Mouse (Mus musculus) limb, embryonic 11.5 days (tissue): ENCODE results near the gene Grk1. TPM values are rescaled to one million over a fixed set of nuclear protein-coding genes. Genes with fewer than 3 reads are reported as not detected.

ENCODE experiments used
- ATAC-seq: fragments of 200-750 bp; cut with Nextera tagmentation; 2 replicates; pipeline ENCODE4 v1.8.0; 2017; ENCODE audit warnings: low read depth; ENCODE audit not compliant: insufficient number of reproducible peaks, low FRiP score, low TSS enrichment
- DNase-seq: peaks from one replicate; pipeline ENCODE4 v3.0.0-alpha.2; 2015; ENCODE audit warnings: low spot score
- H3K27ac ChIP-seq: fragments of 300-500 bp; sonication (generic); replicated peaks from 2 replicates; pipeline ENCODE4 v1.5.1; 2014; ENCODE audit warnings: low read depth, mild to moderate bottlenecking, low read length
- H3K27me3 ChIP-seq: fragments of 300-500 bp; sonication (generic); 2 replicates; pipeline ENCODE4 v1.6.1; 2014; ENCODE audit warnings: mild to moderate bottlenecking, low read length, mixed read lengths; ENCODE audit not compliant: control insufficient read depth, insufficient read depth
- H3K36me3 ChIP-seq: fragments of 300-500 bp; sonication (generic); 2 replicates; pipeline ENCODE4 v1.6.1; 2014; ENCODE audit warnings: mild to moderate bottlenecking, low read length, moderate library complexity, mixed read lengths; ENCODE audit not compliant: control insufficient read depth, insufficient read depth
- H3K4me1 ChIP-seq: fragments of 300-500 bp; sonication (generic); 2 replicates; pipeline ENCODE4 v1.6.1; 2014; ENCODE audit warnings: low read length, mixed read lengths; ENCODE audit not compliant: control insufficient read depth, insufficient read depth
- H3K4me2 ChIP-seq: fragments of 300-500 bp; sonication (generic); 2 replicates; pipeline ENCODE4 v1.6.1; 2014; ENCODE audit warnings: low read depth, mild to moderate bottlenecking, moderate library complexity; ENCODE audit not compliant: severe bottlenecking
- H3K4me3 ChIP-seq: fragments of 300-500 bp; sonication (generic); 2 replicates; pipeline ENCODE4 v1.5.1; 2014; ENCODE audit warnings: low read depth, low read length
- H3K9ac ChIP-seq: fragments of 300-500 bp; sonication (generic); 2 replicates; pipeline ENCODE4 v1.6.1; 2014; ENCODE audit warnings: mild to moderate bottlenecking, low read length
- H3K9me3 ChIP-seq: fragments of 300-500 bp; sonication (generic); 2 replicates; pipeline ENCODE4 v1.6.1; 2016; ENCODE audit warnings: low read length; ENCODE audit not compliant: control insufficient read depth
- WGBS: fragments of 180-500 bp; shearing (Covaris S2); extraction: QIAGEN DNeasy Blood & Tissue Kit; methylation state at CpG from one replicate; pipeline ENCODE4 v1.1.7; 2014; 5-methylcytosine and 5-hydroxymethylcytosine counted together
- polyA plus RNA-seq: library from polyadenylated mRNA; unstranded; fragments of >200 nt; fragmentation: Nextera tagmentation; extraction: Ambion mirVana; gene quantifications from 2 replicates; pipeline ENCODE4 v1.2.1, GENCODE M21; 2014

The Grk1 gene
- 0.03 TPM in 1 of 2 replicates, not detected in the other for polyA plus RNA-seq

DNA sequence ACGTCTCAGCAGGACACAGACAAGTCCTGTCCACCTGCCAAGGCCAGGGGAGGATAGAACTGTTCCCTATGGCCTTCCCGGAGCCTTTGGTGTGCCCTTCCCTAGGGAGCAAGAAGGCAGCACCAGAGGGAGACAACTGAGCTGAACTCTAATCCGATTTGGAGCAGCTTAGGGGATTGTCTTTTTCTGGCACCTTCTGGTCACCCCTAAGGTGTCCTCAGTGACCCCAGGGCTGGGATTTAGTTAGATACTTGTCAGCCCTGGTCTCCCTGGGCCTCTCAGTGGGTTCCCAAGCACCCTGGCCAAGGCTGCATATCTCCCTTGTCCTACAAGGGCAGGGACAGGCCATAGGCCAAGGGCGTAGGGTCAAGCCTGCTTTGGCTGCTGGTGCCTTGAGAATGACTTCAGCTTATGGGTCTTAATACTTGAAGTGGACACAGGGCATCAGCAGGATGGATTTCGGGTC lies at the start of gene Grk1:
Gene Grk1, plus strand, starts transcription at position 416 of the 466 bp plus-strand sequence.
- Histone ChIP-seq H3K27me3 (no peaks in the 10 kb centered on the region), H3K4me2 (no peak within 1 kb of the TSS), H3K9me3 (no peaks in the 10 kb centered on the region), H3K9ac (no peak within 1 kb of the TSS), H3K4me1 (no peaks in the 10 kb centered on the region), H3K27ac (no peak within 1 kb of the TSS), H3K36me3 (no peaks in the 10 kb centered on the region), H3K4me3 (no peak within 1 kb of the TSS)
- ATAC-seq (no peak), DNase-seq (no peak)
- 79% methylated on average over 5 of the region's 5 CpGs for WGBS

DNA sequence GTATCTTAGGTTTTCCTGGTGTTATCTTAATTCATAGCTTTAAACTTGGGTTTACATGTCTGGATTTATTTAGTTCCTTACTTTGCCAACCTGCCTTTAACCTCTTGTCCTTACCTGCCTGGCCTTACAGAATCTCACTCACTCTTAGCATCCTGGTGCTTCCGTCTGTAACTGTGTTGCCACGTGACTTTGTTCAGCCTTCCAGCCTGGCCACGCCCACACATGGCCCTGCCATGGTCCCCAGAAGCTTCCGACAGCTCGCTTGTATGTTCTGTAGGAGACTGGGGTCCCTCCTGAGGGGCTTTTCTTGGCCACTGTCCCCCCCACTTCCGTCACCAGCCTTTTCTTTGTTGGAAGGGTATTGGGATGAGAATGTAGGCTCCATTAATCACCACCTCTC lies 48.7 kb upstream of the Grk1 start:
- Histone ChIP-seq H3K36me3 (peaks cover 49% of the 10 kb centered on the region), H3K4me3 (no peak overlapping the region), H3K9me3 (no peaks in the 10 kb centered on the region), H3K4me2 (no peak overlapping the region), H3K4me1 (no peaks in the 10 kb centered on the region), H3K27me3 (no peaks in the 10 kb centered on the region), H3K9ac (no peak overlapping the region), H3K27ac (no peak overlapping the region)
- no peak for ATAC-seq
- DNase-seq = no peak
- 88% methylated on average over 6 of the region's 6 CpGs for WGBS

GRCm38 (mm10) chr8:13356681-13357080 lies 48.2 kb upstream of the Grk1 start:
- ATAC-seq = no peak
- Histone ChIP-seq H3K9ac (no peak overlapping the region), H3K4me1 (no peaks in the 10 kb centered on the region), H3K36me3 (peaks cover 53% of the 10 kb centered on the region), H3K4me2 (no peak overlapping the region), H3K4me3 (no peak overlapping the region), H3K27ac (no peak overlapping the region), H3K27me3 (no peaks in the 10 kb centered on the region), H3K9me3 (peaks cover 3% of the 10 kb centered on the region; the same call in 1 of the 2 replicates)
- 83% methylated on average over 10 of the region's 10 CpGs for WGBS
- DNase-seq = no peak

DNA sequence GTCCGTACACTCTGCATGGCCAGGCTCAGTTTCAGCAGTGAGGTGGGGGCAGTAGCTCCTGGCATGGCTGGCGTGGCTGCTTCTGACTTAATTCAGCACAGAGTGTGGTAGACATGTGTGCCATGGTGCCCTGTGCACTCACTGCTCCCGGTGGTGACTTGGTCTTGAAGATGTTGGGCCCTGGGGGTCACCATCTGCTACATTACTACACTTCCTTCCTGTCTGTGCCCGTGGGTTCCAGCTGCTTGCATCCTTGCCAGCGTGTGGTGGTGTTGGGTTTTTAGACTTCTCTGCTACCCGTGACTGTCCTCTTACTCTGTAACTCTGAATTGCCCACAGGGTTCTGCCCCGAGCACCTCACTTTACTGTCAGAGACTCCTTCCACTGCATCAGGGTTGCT lies 44.7 kb upstream of the Grk1 start:
- no peak for DNase-seq
- H3K9ac ChIP-seq = no peak overlapping the region
- no peak overlapping the region for H3K4me3 ChIP-seq
- H3K27ac ChIP-seq = no peak overlapping the region
- no peaks in the 10 kb centered on the region for H3K4me1 ChIP-seq
- H3K4me2 ChIP-seq = no peak overlapping the region
- H3K27me3 ChIP-seq = no peaks in the 10 kb centered on the region
- no peak for ATAC-seq
- H3K36me3 ChIP-seq = peaks cover 65% of the 10 kb centered on the region
- 90% methylated on average over 7 of the region's 7 CpGs for WGBS
- H3K9me3 ChIP-seq = peaks cover 3% of the 10 kb centered on the region; the same call in 1 of the 2 replicates

DNA sequence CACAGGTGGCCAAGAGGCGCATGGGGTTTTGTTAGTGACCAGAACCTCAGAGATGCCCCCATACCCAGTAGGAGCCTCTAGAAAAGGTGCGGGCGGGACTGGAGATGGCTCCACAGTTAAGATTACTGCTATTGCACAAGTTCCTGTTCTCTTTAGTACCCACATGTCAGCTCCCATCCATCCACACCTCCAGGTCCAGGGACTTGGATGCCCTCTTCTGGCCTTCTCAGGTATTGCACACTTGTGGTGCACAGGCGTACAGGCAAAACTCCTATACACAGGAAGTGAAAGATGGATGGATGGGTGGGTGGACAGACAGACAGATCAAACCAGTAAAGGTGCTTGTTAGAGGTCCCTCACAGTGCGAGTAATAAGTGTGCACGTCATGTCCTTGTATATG lies 43.0 kb upstream of the Grk1 start:
- Histone ChIP-seq H3K36me3 (peaks cover 65% of the 10 kb centered on the region), H3K9me3 (peaks cover 3% of the 10 kb centered on the region; the same call in 1 of the 2 replicates), H3K27me3 (no peaks in the 10 kb centered on the region), H3K27ac (no peak overlapping the region), H3K4me2 (no peak overlapping the region), H3K4me1 (no peaks in the 10 kb centered on the region), H3K9ac (no peak overlapping the region), H3K4me3 (no peak overlapping the region)
- no peak for DNase-seq
- 93% methylated on average over 6 of the region's 6 CpGs for WGBS
- no peak for ATAC-seq

DNA sequence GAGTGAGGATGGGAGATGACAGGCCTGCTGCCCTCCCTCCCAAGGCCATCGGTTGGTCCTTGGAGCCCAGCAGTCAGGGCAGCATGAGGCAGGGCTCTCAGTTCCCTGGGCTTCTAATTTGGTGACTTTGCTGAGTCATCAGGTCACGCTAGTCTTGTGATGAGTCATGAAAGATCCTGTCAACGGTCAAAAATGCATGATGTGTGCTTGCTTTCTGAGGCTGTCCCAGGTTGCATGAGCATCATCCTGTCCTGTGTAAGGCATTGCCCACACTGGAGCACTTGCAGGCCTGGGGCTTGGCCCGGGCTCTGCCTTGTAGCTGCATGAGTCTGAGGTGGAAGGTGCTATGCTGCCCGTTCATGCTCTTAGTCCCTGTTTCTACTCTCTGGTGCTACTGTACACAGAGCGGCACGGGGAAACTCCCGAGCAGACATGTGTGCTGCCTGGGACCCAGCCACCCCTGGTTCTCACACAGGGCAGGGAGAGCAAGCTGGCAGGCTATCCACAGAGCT lies 31.7 kb upstream of the Grk1 start:
- no peak overlapping the region for H3K4me3 ChIP-seq
- 89% methylated on average over 8 of the region's 8 CpGs for whole genome bisulfite sequencing
- no peaks in the 10 kb centered on the region for H3K9me3 ChIP-seq
- H3K4me1 ChIP-seq = no peaks in the 10 kb centered on the region
- no peak overlapping the region for H3K9ac ChIP-seq
- H3K36me3 ChIP-seq = peaks cover 48% of the 10 kb centered on the region
- H3K27me3 ChIP-seq = no peaks in the 10 kb centered on the region
- no peak overlapping the region for H3K27ac ChIP-seq
- no peak overlapping the region for H3K4me2 ChIP-seq
- ATAC-seq = no peak
- DNase-seq = no peak

- H3K27ac ChIP-seq = no peak overlapping the region
- H3K9me3 ChIP-seq = no peaks in the 10 kb centered on the region
- no peaks in the 10 kb centered on the region for H3K27me3 ChIP-seq
- DNase-seq = no peak
- no peak overlapping the region for H3K4me3 ChIP-seq
- no peak overlapping the region for H3K4me2 ChIP-seq
- ATAC-seq = no peak
- 88% methylated on average over 7 of the region's 7 CpGs for WGBS
- peaks cover 14% of the 10 kb centered on the region for H3K36me3 ChIP-seq
- no peak overlapping the region for H3K9ac ChIP-seq
- H3K4me1 ChIP-seq = no peaks in the 10 kb centered on the region
Measured at GRCm38 (mm10) chr8:13381630-13382029, 23.3 kb upstream of the Grk1 start.

DNA sequence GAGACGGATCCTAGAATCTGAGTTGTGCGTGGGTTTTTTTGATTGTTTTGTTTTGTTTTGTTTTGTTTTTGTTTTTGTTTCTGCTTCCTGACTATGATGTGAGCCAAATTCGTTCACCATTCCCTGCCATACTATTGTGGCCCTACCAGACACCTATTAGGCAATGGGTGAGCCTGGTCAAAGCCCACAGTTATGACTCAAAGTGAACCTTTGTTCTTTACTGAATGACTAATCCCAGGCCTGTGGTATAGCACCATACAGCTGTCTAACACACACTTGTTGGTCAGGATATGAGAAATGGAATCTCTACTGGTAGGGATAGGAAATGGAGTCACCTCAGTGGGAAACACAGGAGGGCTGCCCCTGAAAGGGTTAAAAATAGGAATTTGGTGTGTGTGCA lies 22.3 kb upstream of the Grk1 start:
- Histone ChIP-seq H3K4me2 (no peak overlapping the region), H3K27ac (no peak overlapping the region), H3K9ac (no peak overlapping the region), H3K27me3 (no peaks in the 10 kb centered on the region), H3K36me3 (peaks cover 14% of the 10 kb centered on the region), H3K4me1 (no peaks in the 10 kb centered on the region), H3K9me3 (no peaks in the 10 kb centered on the region), H3K4me3 (no peak overlapping the region)
- 91% methylated on average over 3 of the region's 3 CpGs for WGBS
- ATAC-seq = no peak
- DNase-seq = no peak

GRCm38 (mm10) chr8:13382999-13383398 lies 21.9 kb upstream of the Grk1 start:
- Histone ChIP-seq H3K4me1 (no peaks in the 10 kb centered on the region), H3K9ac (no peak overlapping the region)
- 91% methylated on average over 4 of the region's 4 CpGs for WGBS

More at GRCm38 (mm10) chr8:13382999-13383398, 21.9 kb upstream of the Grk1 start:
- ATAC-seq = no peak
- no peak for DNase-seq
- H3K4me2 ChIP-seq = no peak overlapping the region
- H3K4me3 ChIP-seq = no peak overlapping the region
- peaks cover 14% of the 10 kb centered on the region for H3K36me3 ChIP-seq
- no peak overlapping the region for H3K27ac ChIP-seq
- H3K27me3 ChIP-seq = no peaks in the 10 kb centered on the region
- H3K9me3 ChIP-seq = no peaks in the 10 kb centered on the region
